Mouse (Mus musculus): Measurements from ENCODE around the gene Rasl10a.

DNA sequence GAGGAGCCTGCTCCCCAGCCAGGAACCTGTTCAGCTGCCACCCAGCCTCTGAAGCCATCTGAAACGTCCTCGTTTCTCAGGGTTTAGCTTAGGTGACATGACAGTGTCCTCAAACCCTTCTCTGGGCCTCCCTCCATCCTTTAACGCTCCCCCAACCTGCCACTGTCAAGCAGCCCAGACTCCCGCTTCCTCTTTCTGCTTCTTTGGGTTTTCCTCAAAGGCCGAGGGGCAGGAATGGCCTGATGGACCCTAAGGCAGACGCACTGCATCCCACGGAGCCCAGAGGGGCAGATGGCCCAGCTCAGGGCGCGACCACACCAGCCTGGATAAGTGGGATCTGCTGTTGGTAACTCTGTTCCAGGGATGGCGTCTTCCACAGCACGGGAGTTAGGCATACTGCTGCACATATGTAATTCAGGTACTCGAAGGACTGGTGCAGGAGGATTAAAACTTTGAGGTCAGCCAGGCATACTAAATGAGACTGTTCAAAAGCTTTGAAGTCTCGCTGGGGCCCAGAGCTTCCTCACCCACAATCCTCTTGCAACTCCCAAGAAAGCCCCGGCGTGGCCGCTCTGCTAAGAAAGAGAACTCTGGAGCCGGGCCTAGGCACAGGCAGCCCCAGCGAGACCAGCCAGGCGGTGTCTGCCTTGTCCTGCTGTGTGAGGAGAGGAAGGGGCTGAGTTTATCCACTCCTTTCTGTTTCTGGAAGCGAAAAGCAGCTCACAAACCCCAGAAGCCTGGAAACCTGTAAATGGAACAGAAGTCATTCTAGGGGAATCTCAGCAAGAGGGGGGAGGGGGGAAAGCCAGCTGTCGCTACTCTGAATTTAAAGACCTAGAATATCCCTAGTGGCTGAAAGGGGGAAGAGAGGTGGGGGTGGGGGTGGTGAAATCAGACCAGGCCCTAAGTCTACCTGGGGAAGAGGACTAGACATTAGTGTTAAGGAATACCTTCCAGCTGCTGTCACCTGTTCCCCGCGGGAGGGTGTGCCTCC, 1.7 kb upstream of the Rasl10a start:
- TF ChIP-seq EP300 (IDR thresholded peaks at IDR 0.05; ENCODE audit: low read depth) (no peak), CTCF (IDR thresholded peaks at IDR 0.05; ENCODE audit: low read depth) (no peak)
